Mouse (Mus musculus) neural tube, embryonic 11.5 days (tissue): ENCODE data around the gene Gpc3. TPM values are rescaled to one million over a fixed set of nuclear protein-coding genes. Genes with fewer than 3 reads are reported as not detected.

ENCODE experiments used
- ATAC-seq: fragments of 200-750 bp; cut with Nextera tagmentation; 2 replicates; pipeline ENCODE4 v1.8.0; 2017; ENCODE audit warnings: moderate number of reproducible peaks, mild to moderate bottlenecking, moderate TSS enrichment, moderate library complexity; ENCODE audit not compliant: insufficient read depth, low FRiP score, low TSS enrichment
- DNase-seq: peaks from one replicate; pipeline ENCODE4 v3.0.0-alpha.2; 2015; ENCODE audit warnings: low spot score
- H3K27ac ChIP-seq: fragments of 300-500 bp; sonication (generic); 2 replicates; pipeline ENCODE4 v1.5.1; 2014; ENCODE audit warnings: low read depth, mild to moderate bottlenecking, low read length
- H3K27me3 ChIP-seq: fragments of 300-500 bp; sonication (generic); 2 replicates; pipeline ENCODE4 v1.6.1; 2014; ENCODE audit warnings: mild to moderate bottlenecking, low read length, mixed read lengths; ENCODE audit not compliant: control insufficient read depth, insufficient read depth
- H3K36me3 ChIP-seq: fragments of 300-500 bp; sonication (generic); 2 replicates; pipeline ENCODE4 v1.6.1; 2014; ENCODE audit warnings: mild to moderate bottlenecking, low read length, moderate library complexity, mixed read lengths; ENCODE audit not compliant: control insufficient read depth, insufficient read depth
- H3K4me1 ChIP-seq: fragments of 300-500 bp; sonication (generic); 2 replicates; pipeline ENCODE4 v1.6.1; 2014; ENCODE audit warnings: low read length, mixed read lengths; ENCODE audit not compliant: control insufficient read depth, insufficient read depth
- H3K4me2 ChIP-seq: fragments of 300-500 bp; sonication (generic); 2 replicates; pipeline ENCODE4 v1.6.1; 2014; ENCODE audit warnings: low read depth, mild to moderate bottlenecking, moderate library complexity
- H3K4me3 ChIP-seq: fragments of 300-500 bp; sonication (generic); 2 replicates; pipeline ENCODE4 v1.5.1; 2014; ENCODE audit warnings: low read depth, low read length
- H3K9ac ChIP-seq: fragments of 300-500 bp; sonication (generic); 2 replicates; pipeline ENCODE4 v1.6.1; 2014; ENCODE audit warnings: mild to moderate bottlenecking, low read length
- H3K9me3 ChIP-seq: fragments of 300-500 bp; sonication (generic); 2 replicates; pipeline ENCODE4 v1.6.1; 2016; ENCODE audit warnings: low read length; ENCODE audit not compliant: control insufficient read depth
- WGBS: fragments of 180-500 bp; shearing (Covaris S2); extraction: QIAGEN DNeasy Blood & Tissue Kit; methylation state at CpG from one replicate; pipeline ENCODE4 v1.1.7; 2014; 5-methylcytosine and 5-hydroxymethylcytosine counted together
- polyA plus RNA-seq: library from polyadenylated mRNA; unstranded; fragments of >200 nt; fragmentation: Nextera tagmentation; extraction: Ambion mirVana; gene quantifications from 2 replicates; pipeline ENCODE4 v1.2.1, GENCODE M21; 2014

Gene Gpc3
- polyA plus RNA-seq, 1 experiment from 2014 or later = 490 TPM

DNA sequence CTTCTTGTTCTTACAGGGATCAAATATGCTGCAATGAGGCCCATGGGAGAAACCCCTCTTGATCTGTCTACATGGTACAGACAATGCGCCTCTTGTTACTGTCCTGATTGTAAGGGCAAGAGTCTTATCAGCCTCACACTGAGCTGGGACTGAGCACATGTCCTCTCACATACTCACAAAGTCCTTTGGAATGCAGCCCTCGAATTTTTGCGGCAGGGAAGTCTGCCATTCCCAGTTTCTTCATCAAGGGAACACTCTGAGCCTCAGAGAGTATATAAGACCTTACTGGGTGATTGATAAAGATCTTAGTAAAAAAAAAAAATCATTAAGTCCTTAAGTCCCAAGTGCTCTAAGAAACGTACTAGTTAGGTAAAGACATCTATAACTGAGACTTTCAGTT, 293.1 kb downstream of the Gpc3 start:
- Histone ChIP-seq H3K9me3 (no peaks in the 10 kb centered on the region), H3K27me3 (no peaks in the 10 kb centered on the region), H3K4me3 (no peak overlapping the region), H3K4me1 (no peaks in the 10 kb centered on the region), H3K4me2 (no peak overlapping the region), H3K36me3 (no peaks in the 10 kb centered on the region), H3K27ac (no peak overlapping the region), H3K9ac (no peak overlapping the region)
- no peak for DNase-seq
- 71% methylated on average over 4 of the region's 4 CpGs for WGBS
- ATAC-seq = no peak

DNA sequence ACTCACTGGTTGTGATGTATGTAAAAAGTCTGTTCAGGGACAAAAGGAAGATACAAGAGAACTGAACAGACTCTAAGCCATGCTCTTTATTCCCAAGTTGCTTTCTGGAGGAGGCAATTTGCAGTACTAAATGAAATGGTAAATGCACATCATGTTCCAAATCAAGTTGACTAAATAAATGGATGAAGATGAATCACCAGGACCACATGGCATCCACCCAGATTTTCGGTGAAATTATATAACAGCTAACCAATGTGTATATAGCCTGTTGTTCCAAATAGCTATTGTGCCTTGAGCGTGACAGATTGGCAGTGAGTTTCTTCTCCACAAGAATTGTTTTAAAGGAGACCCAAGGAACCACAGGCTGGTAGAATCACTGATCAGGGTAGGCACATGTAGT, 302.8 kb downstream of the Gpc3 start:
- DNase-seq (no peak), ATAC-seq (no peak)

DNA sequence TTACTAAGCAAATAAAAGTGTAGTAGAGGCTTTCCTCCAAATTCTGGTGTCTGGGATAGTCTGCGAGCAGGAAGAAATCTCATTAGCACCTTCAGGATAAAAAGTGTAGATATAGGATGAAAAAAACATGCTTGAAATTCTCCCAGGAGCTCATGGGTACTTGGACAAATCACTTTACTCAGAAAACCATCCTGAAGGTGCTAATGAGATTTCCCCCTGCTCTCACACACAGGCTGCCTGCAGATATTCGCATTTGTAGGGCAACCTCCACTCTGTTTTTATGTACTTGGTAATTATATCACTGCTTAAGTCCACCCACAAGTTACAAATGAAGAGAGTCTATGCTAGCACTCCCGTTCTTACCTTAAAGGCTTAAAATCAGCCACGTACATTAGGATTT, 308.5 kb downstream of the Gpc3 start:
- H3K9me3 ChIP-seq = no peaks in the 10 kb centered on the region
- DNase-seq (no peak), ATAC-seq (no peak)
- no peak overlapping the region for H3K9ac ChIP-seq
- no peaks in the 10 kb centered on the region for H3K27me3 ChIP-seq
- H3K4me2 ChIP-seq = no peak overlapping the region
- H3K4me1 ChIP-seq = no peaks in the 10 kb centered on the region
- H3K27ac ChIP-seq = no peak overlapping the region
- no peak overlapping the region for H3K4me3 ChIP-seq
- H3K36me3 ChIP-seq = no peaks in the 10 kb centered on the region
- WGBS = 88% methylated on average over 4 of the region's 4 CpGs

More for the DNA sequence above, 302.8 kb downstream of the Gpc3 start:
- H3K4me3 ChIP-seq = no peak overlapping the region
- no peak overlapping the region for H3K9ac ChIP-seq
- no peaks in the 10 kb centered on the region for H3K36me3 ChIP-seq
- H3K4me2 ChIP-seq = no peak overlapping the region
- no peaks in the 10 kb centered on the region for H3K27me3 ChIP-seq
- H3K4me1 ChIP-seq = no peaks in the 10 kb centered on the region
- H3K9me3 ChIP-seq = no peaks in the 10 kb centered on the region
- WGBS = 83% methylated on average over 2 of the region's 2 CpGs
- no peak overlapping the region for H3K27ac ChIP-seq

DNA sequence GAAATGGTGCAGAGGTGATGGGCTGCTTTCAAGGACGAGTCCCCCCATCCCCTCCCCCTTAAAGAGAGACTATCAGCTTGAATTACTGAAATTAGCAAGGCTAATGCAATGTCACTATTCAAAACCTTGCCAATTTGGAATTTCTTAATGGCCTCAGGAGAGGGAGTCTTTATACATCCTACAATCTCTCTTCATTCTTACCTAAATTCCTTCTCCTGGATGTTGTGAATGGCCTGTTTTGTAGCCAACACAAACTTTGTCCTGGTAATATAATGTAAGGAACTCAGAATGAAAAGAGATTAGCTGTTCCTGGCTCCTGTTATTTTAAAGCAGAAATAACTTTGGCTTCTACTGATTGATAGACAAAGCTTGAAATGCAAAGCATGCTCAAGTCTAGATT, 325.0 kb downstream of the Gpc3 start:
- no peak for DNase-seq
- no peak overlapping the region for H3K27ac ChIP-seq

DNA sequence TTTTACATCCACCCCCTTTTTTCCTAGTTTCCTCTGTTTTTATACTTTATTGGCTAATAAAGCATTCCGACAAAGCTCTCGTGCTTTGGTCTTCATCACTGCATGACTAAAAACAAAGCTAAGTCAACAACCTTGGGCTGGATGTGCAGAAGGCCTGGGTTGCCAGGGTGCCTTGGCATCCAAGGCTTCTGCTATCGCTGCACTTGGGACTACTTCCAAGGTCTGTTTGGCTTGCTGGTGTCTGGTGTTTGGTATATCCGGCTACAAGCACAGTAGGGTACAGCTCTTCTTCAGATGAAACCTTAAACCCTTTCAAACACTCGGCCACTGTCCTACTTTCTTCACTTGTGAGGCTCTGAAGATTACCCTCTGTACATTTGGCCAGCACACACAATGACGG, 325.8 kb downstream of the Gpc3 start:
- Histone ChIP-seq H3K4me1 (no peaks in the 10 kb centered on the region), H3K4me3 (no peak overlapping the region), H3K36me3 (no peaks in the 10 kb centered on the region), H3K27ac (no peak overlapping the region), H3K9ac (no peak overlapping the region), H3K4me2 (no peak overlapping the region), H3K27me3 (no peaks in the 10 kb centered on the region), H3K9me3 (no peaks in the 10 kb centered on the region)
- DNase-seq (no peak), ATAC-seq (no peak)
- WGBS = 80% methylated on average over 6 of the region's 6 CpGs

More for the DNA sequence above, 325.0 kb downstream of the Gpc3 start:
- no peak for ATAC-seq
- no peak overlapping the region for H3K9ac ChIP-seq
- H3K27me3 ChIP-seq = no peaks in the 10 kb centered on the region
- no peaks in the 10 kb centered on the region for H3K36me3 ChIP-seq
- no peak overlapping the region for H3K4me2 ChIP-seq
- H3K9me3 ChIP-seq = no peaks in the 10 kb centered on the region
- H3K4me1 ChIP-seq = no peaks in the 10 kb centered on the region
- H3K4me3 ChIP-seq = no peak overlapping the region
- 37% methylated on average over 1 of the region's 1 CpGs for WGBS

DNA sequence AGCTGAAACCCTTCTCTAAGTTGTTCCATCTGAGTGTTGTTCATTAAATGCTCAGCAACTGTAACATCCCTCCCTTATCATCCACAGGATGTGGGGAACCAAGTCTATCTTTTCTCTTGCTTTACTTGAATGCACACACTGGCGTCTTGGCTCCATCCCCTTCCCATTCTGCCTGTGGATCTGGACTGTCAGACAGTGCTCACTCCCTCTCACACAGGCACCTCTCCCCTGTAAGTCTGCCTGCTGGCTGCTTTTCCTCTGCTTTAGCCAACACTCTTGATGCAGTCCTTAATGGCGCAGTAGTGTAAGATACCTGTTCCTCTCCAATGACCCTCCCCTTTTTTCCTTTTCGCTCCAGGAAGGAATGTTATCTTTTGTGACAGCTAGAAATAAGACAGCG, 331.7 kb downstream of the Gpc3 start:
- no peak overlapping the region for H3K4me2 ChIP-seq
- H3K4me3 ChIP-seq = no peak overlapping the region
- H3K27me3 ChIP-seq = no peaks in the 10 kb centered on the region
- H3K9ac ChIP-seq = no peak overlapping the region
- DNase-seq (no peak), ATAC-seq (no peak)
- H3K4me1 ChIP-seq = no peaks in the 10 kb centered on the region
- WGBS = 83% methylated on average over 4 of the region's 4 CpGs
- H3K27ac ChIP-seq = no peak overlapping the region
- H3K9me3 ChIP-seq = no peaks in the 10 kb centered on the region
- no peaks in the 10 kb centered on the region for H3K36me3 ChIP-seq

DNA sequence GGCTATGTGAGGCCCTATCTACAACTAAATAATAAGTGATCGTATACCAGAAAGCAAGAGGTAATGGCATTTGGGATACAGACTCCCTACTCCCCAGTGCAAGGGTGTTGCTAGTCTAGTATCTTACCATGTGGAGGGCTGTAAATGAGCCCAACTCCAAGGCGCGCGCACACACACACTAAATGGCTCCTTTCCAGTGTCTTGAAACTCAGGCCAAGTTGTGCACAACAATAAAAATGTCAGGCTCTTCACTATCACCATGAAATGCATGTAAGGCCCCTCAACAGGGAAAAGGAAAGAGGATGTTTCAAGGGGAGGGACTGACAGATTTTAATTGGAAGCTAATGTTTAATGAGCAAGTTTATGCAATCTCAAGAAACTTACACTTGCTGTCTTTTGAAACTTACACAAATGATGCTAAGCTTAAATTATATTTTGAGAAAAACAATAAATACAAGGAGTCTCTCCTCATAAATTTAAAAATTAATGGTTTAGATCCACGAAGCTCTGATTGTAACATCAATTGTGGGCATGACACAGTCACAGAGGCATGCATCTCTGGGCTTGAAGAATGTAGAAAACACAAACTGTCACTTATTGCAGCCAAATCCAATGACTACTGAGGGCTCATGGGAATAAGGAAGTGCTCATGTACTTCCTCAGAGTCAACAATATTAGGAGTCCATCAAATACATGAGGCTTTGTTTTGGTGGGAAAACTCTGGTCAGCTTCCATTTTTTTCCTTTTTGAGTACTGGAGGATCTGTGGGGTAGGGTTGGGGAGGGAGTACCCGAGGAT, 332.4 kb downstream of the Gpc3 start:
- no peak overlapping the region for H3K9ac ChIP-seq
- H3K4me1 ChIP-seq = no peaks in the 10 kb centered on the region
- H3K27ac ChIP-seq = no peak overlapping the region
- WGBS = 90% methylated on average over 6 of the region's 6 CpGs
- H3K4me3 ChIP-seq = no peak overlapping the region
- no peaks in the 10 kb centered on the region for H3K36me3 ChIP-seq
- H3K27me3 ChIP-seq = no peaks in the 10 kb centered on the region
- no peak overlapping the region for H3K4me2 ChIP-seq
- DNase-seq (no peak), ATAC-seq (no peak)
- H3K9me3 ChIP-seq = no peaks in the 10 kb centered on the region

DNA sequence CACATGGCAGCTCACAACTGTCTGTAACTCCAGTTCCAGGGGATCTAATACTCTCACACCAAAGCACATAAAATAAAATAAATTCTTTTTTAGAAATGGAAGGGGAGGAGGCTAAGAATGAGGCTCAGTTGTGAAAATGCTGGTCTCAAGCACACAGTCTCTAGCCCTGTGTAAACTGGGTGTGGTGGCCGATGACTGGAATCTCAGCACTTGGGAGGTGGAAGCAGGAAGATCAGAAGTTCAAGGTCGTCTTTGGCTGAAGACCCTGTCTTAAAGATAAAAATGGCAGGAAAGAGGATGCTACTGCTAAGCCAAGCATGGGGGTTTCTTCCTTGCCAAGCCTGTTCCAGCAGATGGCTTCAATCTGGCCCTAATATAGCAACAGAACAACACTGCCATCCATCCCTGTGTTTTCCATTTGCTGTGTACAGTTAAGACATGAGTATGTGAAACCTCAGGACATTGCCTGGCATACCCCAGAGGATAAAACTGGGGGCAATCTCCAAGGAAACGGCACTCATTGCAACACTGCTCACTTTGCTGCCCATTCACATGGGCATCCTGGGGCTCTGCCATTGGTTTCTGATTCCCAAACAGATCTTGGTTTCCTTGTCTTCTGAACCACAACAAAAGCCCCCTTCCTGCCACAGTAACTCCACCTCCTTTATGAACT, 334.9 kb downstream of the Gpc3 start:
- DNase-seq (no peak), ATAC-seq (no peak)
- Histone ChIP-seq H3K4me3 (no peak overlapping the region), H3K4me2 (no peak overlapping the region), H3K9ac (no peak overlapping the region), H3K9me3 (no peaks in the 10 kb centered on the region), H3K27ac (no peak overlapping the region), H3K36me3 (no peaks in the 10 kb centered on the region), H3K27me3 (no peaks in the 10 kb centered on the region), H3K4me1 (no peaks in the 10 kb centered on the region)
- 83% methylated on average over 3 of the region's 3 CpGs for WGBS

DNA sequence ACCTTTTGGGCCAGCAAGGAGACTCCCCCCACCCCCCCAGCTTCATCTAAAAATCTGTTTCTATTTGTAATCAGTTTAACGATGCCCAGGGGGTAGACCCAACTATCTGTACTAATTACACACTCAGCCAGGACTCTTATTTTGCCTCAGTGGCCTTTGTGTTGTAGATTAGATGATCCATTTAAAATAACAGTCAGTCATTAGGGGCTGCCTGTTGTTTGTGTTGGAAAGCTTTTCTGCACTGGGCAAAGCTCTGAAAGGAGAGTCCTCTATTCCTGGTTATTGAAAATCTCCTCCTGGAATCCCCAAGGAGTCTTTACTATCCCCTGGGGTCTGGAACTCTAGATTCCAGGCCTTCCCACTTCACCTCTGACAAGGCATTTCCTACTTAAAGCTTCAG, 336.2 kb downstream of the Gpc3 start:
- no peak overlapping the region for H3K4me2 ChIP-seq
- H3K4me3 ChIP-seq = no peak overlapping the region
- H3K9me3 ChIP-seq = no peaks in the 10 kb centered on the region
- no peaks in the 10 kb centered on the region for H3K36me3 ChIP-seq
- DNase-seq (no peak), ATAC-seq (no peak)
- 56% methylated on average over 1 of the region's 1 CpGs for WGBS
- H3K4me1 ChIP-seq = no peaks in the 10 kb centered on the region
- no peak overlapping the region for H3K9ac ChIP-seq
- no peak overlapping the region for H3K27ac ChIP-seq
- H3K27me3 ChIP-seq = no peaks in the 10 kb centered on the region
